Mouse (Mus musculus): ENCODE measurements around the gene Pkp1.

The Pkp1 gene

DNA sequence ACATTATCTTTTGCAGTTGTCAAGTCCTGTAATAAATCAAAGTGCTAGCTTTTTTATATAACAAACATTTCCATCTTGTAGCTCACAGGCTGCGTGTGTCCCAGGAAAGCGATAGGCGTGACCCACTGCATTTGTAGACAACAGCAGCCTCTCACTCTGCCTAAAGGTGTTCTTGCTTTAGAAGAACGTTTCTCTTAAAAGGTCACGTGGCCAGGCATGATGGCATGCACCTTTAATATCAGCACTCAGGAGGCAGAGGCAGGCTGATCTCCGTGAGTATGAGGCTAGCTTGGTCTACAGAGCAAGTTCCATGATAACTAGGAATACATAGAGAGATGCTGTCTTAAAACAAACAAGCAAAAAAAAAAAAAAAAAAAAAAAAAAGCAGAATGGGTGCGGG is 60.5 kb downstream of the Pkp1 start:
- no peak for DNase-seq (ENCODE audit: extremely low spot score, low read depth, low spot score)

DNA sequence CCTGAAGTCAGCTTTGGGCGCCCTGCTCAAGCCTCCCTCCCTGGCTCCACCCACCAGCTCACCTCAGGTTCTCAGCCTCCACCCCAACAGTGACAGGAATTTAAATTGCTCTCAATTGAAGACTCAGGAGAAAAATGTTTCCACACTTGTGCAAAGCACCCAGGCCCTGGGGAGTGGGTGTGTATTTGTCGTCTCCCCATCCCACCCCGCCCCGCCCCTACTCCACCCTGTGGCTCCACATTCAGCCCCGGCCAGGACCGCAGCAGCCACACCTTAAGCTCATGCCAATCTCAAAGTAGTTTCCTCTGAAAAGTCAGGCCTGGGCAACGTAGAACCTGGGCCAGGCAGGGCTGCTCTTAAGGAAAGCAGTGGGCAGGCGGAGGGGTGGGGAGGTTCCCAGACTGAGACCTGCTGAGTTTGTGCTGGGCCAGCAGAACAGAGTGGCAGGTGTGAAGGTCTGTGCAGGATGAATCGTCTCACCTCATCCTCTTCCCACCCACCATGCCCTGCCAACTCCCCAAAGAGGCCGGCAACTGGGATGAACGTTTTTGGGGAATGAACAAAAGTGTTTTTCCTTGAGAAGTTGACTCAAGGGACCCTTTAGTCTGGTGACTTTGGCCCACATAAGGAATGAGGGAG is 61.8 kb downstream of the Pkp1 start:
- DNase-seq (ENCODE audit: extremely low spot score, low read depth, low spot score), result no peak

DNA sequence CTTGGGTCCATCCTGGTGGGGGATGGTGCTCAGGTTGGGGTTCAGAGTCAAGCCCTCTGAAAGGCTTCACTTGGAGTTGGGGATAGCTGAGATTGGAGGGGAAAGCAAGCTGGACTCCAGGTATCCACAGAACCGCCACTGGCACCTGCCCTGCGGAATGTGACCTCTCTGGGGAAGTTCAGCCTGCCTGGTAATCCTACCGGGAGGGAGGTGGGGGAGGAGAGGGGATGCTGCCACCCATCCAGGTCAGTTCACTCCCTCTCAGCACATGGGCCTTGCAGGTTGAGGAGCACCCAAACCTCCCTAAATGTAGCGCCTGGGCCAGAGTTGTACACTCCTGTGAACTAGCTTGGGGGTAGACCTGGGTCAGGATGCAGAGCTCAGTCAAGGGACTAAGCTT is 62.9 kb downstream of the Pkp1 start:
- DNase-seq (ENCODE audit: extremely low spot score, low read depth, low spot score), result no peak

DNA sequence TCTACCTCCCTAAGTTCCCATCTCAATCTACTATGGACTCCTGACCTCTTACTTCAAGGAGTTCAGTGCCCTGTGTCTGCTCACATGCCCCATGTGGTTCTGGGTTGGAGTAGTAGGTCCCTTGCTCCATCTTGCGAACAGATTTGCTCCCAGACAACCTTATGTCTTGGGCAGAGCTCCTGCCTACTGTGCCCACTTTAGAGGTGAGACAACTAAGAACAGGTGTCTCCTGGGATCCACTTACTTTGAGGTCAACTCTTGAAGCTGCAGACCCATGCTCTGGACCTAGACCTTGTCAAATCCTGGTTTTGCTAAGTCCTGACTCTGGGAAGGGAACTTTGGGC is 63.7 kb downstream of the Pkp1 start:
- no peak for DNase-seq (ENCODE audit: extremely low spot score, low read depth, low spot score)

DNA sequence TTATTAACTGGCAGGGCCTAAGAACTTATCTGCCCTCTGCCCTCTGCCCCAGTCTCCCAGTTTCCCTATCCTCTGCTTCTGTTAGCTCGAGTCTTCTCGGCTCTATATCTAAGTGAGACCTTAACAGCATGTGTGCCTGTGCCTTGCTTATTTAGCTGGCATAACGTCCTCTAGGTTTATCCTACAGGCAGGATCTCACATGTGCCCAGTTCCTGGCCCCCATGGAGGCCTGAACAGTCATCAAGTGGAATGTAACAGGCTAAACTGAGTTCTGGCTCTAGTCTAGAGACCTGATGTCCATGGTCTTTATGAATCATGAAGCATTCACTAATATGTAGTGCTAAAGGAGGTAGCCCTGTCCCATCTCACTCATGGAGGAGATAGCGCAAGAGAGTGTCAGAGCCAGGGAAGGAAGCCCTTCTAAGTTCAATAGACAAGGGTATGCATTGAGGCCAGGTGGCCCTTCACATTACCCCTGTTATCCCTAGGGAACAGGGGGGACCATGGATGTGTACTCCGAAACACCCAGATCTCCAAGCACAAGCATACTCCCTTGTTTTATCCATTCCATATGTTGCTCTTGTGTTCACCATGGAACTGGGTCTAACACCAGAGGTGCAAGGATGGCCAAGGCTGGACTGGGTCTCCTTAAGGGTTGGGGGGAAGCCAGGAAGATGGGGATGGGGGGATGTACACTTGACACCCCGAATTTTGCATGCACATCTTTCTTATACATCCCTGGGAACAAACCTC is 64.2 kb downstream of the Pkp1 start:
- DNase-seq (ENCODE audit: extremely low spot score, low read depth, low spot score), result no peak

DNA sequence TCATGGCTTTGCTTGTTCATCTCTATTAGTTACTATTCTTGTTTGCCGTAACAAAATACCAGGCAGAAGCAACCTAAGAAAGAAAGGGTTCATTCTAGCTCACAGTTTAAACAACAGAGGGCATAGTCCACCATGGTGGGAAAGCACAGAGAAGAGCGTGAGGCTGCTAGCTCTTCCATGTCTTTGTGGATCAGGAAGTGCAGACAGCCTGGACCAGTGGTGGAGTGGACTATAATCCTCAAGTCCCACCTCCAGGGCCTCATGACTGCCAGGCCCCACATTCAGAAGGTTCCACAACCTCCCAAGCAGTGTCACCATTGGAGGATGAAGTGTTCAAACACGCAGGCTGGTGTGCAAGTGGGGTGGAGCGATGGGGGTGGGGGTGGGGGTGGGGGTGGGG is 65.8 kb downstream of the Pkp1 start:
- no peak for DNase-seq (ENCODE audit: extremely low spot score, low read depth, low spot score)

DNA sequence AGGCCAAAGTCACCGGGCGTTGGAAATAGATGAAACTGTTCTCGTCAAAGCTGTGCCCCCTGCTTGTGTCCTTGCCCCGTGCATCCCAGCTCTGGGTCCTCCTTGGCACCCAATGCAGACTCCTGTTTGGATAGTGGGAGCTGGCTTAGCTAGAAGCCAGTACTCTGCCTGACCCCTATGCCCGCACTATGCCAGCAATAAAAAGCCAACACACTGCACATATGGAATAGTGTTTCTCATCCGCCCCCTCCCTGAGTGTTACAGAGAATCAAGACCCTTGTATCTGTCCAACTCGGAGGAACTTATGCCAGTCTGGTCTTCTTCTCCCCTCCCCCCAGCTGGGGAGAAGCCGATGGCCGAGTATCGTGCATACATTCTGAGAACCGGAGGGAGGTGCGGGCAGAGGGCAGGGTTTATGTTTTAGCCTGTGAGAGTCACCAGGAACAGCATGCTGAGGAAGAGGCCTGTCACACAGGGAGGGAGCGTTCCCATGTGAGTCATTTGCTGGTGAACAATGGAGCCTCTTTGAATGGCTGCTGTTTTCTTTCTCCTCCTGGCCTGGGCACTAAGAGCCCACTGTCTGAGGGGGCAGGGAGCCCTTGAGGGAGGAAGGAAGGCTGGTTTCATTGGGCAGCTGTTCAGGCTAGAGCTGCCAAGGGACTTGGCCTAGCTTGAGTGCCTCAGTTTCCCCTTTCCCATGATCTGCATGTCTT is 66.8 kb downstream of the Pkp1 start:
- DNase-seq (ENCODE audit: extremely low spot score, low read depth, low spot score), result no peak

DNA sequence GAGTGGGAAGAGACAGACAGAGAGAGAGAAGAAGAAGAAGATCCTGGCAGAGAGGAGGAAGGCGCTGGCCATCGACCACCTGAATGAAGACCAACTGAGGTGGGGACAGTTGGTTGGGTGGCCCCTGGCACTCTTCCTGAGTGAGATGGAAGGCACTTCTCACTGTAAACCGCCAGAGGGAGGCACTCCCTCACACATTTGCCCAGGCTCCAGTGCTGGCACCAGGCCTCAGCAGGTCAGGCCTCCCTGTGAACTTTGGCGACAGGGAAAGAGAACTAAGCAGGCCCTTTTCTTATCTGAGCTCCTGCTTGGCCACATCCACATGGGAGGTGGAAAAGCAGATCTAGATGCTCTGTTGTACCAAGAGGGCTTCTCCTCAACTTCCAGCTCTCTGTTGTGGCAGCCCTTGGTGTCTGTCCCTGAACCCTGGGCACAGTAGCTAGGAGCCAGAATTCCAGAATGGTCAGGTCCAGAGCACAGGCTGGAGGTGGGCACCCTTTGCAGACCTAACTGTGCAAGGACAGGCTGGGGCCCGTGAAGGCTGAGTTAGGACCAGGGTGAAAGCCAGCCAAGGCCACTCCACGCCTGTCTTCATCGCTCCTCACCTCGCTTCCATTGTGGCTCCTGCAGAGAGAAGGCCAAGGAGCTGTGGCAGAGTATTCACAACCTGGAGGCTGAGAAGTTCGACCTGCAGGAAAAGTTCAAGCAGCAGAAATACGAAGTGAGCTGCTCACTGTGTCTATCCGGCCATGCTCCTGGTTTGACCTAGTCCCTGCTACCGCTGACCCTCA is 68.1 kb downstream of the Pkp1 start:
- no peak for DNase-seq (ENCODE audit: extremely low spot score, low read depth, low spot score)

DNA sequence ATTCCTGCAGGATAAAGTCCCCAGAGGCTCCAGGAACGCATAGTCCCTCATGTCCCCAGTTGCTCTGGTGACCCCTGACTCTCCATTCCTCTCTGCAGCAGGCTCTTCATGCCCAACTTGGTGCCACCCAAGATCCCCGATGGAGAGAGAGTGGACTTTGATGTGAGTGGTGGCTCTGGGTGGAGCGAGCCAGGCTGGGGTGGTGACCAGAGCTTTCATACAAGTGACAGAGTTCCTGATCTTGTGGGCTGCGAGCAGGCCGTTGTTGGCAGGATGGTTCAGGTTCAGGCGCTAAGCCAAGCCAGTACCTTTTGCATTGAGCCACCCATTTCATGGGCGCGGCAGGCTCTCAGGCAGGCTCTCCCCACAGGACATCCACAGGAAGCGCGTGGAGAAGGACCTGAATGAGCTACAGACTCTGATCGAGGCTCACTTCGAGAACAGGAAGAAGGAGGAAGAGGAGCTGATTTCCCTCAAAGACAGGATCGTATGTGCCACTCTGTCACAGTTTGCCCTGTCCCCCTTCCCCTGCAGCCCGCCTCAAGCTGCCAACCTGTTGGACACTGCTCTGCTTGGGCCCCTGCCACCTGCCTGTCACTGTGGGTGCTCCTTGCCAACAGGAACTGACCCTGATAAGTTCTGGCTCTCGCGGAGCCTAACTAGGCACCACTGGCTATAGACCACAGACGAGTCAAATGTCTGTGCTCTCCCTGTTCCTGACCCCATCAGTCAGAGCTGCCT is 71.2 kb downstream of the Pkp1 start:
- no peak for DNase-seq (ENCODE audit: extremely low spot score, low read depth, low spot score)

DNA sequence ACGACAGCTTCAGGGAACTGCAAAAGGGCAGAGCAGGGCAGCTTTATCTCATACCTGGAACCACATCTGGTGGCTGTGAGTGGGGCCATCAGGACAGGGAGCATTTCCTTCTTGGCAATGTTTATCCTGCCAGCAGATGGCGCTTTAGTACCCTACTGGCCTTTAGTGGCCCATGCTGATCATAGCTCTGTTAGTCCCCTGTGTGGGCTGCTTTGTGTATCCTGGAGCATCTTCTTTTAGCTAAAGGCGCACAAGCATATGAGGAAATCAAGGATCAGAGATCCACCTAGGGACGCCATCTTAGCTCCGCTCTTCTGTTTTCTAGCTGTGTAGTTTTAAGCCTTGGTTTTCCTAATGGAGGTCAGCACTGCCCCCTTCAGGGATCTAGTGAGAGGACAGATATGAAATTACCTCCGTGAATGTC is 71.9 kb downstream of the Pkp1 start:
- DNase-seq (ENCODE audit: extremely low spot score, low read depth, low spot score), result peak; percentile 22

DNA sequence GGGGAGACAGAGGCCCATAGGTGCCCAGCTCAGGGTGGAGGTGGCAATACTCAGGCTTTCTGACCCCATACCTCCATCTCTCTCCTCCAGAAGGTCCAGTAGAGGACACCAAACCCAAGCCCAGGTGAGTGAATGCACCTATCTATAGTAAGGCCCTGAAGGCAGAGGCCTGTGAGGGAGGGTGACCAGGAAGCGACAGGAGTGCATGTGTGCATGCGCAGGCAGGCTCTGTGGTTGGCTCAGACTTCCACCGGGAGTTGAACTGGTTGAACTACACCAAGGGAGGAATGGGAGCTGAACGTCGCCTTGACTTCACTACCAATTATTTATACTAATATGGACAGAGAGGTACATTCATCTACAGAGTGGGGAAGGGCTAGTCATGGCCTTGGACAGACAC is 72.4 kb downstream of the Pkp1 start:
- no peak for DNase-seq (ENCODE audit: extremely low spot score, low read depth, low spot score)

DNA sequence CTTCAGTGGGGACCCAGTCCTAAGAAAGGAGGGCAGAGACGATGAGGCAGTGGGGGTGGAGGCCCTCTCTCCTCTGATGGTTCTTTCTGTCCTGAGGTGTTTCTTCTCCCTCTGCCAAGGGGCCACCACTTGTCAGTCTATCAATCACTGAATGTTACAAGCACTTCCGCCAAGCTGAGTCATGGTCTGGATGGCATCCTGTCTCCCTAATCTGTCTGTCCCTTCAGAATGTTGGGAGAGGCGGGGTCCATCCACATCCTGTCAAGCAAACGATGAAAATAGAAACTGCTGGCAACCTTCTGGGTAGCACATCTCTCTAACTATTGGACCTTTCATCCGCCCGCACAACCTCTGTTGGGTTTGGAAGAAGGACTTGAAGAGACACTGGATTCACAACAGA is 74.5 kb downstream of the Pkp1 start:
- DNase-seq (ENCODE audit: extremely low spot score, low read depth, low spot score), result no peak

DNA sequence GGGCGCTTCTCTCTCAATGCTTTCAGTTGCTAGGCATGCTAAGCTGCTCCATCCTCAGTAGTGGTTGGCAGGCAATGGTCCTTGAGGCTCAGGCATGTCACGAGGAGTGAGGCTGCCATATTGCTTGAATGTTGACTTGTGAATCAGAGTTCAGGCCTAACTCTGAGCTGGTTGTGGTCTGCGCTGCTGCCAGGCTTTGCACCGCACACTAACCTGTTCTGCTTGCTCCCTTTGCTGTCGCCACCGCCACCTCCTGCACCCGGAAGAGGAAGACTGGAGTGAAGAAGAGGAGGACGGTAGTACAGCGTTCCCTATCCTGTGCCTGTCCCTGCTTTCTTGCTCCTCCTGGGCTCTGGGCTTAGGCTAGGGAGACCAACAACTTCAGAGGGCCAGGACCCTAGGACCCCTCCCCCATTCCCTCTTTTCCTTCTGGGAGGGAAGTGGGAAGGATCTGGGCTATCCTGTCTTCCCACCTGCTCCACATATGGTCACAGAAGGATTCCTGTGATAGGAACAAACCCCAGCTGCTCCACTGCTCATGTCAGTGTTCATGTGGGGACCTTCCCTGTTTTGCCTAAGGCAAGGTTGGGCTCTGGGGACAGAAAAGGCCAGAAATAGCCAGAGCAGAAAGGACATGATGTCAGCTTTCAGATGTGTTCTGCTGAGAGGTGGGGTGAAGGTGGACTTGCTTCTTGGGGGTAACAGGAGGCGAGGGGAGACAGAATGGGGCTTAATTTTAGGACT is 75.3 kb downstream of the Pkp1 start:
- no peak for DNase-seq (ENCODE audit: extremely low spot score, low read depth, low spot score)

DNA sequence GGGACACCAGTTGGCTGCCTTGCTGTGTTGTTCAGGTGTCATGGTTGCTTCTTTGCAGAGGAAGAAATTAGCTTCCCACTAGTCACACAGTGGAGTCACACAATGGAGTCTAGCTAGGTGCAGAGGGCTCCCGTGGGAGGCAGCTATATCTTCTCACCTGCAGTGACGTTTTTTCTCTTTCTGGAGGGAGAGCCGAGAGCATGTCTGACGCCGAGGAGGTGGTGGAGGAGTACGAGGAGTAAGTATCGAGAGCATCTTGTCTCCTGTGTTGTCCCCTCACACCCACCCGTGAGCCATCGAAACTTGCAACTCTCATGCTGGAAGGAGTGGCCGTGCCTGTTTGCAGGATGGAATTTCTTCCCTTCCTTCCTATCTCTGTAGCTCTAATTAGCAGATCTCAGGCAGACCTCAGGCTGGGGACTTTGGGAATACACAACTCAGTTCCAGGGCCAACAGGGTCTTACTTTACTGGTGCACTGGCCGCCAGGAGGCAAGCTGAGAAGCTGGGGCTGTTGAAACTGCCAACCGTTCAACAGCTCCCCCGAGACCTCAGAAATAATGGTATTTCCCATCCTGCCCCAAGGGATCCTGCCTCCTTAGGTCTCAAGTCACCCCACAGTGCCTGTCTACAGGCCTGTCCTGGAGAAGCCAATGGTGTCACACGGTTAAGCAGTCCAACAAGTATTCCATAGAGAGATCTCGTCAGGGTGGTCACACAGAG is 78.2 kb downstream of the Pkp1 start:
- DNase-seq (ENCODE audit: extremely low spot score, low read depth, low spot score), result no peak

DNA sequence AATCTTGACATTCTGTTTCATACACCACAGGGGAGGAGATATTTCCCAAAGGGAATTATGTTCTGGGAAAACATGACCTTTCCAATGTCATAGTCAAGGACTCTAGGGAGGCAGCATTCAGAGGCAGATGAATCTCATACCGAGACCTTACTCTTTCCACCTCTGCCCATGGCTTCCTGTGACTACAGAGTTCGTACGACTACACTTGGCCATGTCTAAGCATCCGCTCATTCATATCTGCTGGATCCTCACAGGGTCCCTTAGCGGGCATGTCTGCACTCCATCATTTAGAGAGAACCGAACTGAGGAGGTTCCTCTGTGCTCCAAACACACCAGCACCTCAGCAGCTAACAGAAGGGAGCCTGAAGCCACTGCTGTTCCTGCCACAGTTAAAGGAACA is 79.9 kb downstream of the Pkp1 start:
- no peak for DNase-seq (ENCODE audit: extremely low spot score, low read depth, low spot score)

DNA sequence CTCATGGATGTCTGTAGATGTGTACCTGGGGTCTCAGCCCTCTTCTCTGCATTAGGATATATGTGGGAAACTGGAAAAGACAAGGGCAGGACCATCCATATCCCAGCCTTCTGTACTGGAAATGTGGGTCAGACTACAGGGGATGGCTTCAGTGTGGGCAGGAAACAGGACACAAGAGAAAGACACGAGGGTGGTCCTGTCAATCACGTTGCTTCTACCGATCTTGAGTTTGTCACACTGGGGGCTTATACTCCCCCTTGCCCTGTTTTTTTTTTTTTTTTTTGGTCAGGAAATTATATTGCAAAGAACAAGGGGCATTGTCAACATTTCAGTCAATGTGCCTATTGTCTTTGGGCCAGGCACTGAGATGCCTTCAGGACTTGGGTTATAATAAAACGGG is 80.4 kb downstream of the Pkp1 start:
- no peak for DNase-seq (ENCODE audit: extremely low spot score, low read depth, low spot score)

DNA sequence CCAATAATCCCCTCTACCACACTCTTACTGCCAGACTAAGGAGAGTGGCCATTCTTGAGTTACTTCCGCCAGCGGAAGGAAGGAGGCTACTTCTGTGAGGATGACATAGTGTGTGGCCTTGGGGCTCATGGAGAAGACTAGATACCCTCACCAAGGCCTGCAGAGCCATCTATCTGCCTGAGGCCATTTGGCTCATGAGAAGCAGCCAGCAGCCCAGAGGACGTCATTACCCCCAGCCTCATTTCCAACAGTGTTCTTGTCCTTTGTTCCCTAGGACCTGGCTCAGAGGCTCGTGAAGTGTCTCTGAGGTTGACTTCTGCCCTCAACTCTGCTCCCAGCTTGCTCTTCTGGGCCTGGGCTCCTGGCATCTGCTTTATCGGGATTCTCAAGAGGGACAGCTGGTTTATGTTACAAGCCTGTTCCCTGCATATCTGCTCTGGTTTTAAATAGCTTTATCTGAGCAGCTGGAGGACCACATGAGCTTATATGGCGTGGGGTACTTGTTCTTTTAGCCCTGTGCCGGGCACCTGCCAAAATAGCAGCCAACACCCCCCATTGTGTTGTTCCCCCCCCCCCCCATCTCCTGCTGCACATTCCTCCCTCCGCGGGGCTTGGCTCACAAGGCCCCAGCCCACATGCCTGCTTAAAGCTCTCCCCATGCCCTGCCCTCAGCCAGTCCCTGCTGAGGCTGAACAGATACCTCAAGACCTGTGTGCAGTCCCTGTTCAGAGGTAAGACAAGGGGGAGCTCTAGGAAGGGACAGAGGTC is 83.1 kb downstream of the Pkp1 start, which contains the start of gene Tnnt2:
TSS of gene Tnnt2 (plus strand) at position 639 of the 768 bp plus-strand sequence.
- DNase-seq (ENCODE audit: extremely low spot score, low read depth, low spot score), result no peak

DNA sequence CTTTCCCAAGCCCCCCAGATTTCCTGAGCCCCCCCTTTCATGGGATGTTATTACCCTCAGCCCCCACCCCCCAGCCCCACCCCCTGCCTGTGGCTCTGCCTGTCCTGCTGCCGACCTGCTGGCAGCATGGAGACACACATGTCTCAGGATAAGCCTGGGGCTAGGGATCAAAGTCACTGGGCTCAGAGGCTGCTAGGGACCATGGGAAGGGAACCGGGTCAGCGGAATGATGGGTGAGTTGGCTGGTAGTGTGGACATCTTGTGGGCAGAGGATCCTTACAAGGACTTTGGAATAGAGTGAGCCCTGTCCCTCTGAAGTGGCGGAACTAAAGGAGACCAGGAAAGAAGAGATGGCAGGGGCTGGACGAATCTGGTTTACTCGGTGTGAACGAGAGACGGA is 84.0 kb downstream of the Pkp1 start:
- DNase-seq (ENCODE audit: extremely low spot score, low read depth, low spot score), result no peak

All from hindlimb bud, embryonic 11.5 days (tissue).